33 mouse cellular contexts compared by ENCODE assay signal in the genomic region with DNA sequence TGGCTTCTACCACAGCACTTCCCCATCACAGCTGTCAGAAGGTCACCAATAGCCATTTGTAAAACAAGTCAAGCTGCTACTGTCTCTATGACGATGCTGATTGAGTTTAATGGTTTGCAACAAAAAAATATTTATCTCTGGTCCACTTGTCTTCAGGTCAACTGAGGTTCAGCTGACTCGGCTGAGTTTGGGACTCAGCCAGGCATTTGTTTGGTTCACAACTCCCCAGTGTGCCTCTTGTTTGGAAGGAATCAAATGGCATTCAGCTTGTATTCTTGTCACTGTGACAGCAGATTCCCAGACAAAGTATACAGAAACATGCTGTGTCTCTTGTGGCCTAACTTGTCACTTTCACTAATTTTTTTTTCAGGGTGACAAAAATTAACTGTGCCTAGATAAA. TPM values are rescaled to one million over a fixed set of nuclear protein-coding genes. Genes with fewer than 3 reads are reported as not detected.
DNase-seq lines count a peak whose midpoint lies in the region; ATAC-seq and TF ChIP-seq lines count a peak whose summit lies in the region.
"Had no signal": no experiment of that assay in that cellular context is flagged by ENCODE, and none has a peak within 500 bp of the region (broad histone marks: within the 10 kb centered on the region; RNA-seq: fewer than 3 reads in every experiment).

No protein-coding gene starts in this region.

- intact Hi-C loops in gastrocnemius, adult 2 months (cut with DNase I) = no loop called here

- H3K9ac ChIP-seq in kidney, embryonic 14.5 days (ENCODE audit: low read depth, low read length) = no peak overlapping the region
- H3K9ac ChIP-seq: embryonic facial prominence, embryonic 13.5 days; forebrain, embryonic 15.5 days; heart, embryonic 12.5 days; hindbrain, embryonic 13.5 days; liver, embryonic 14.5 days; midbrain, embryonic 15.5 days had no signal

- no peaks in the 10 kb centered on the region for H3K27me3 ChIP-seq in kidney, embryonic 14.5 days (ENCODE audit: control insufficient read depth, insufficient read depth, low read length)
- H3K27me3 ChIP-seq: forebrain, embryonic 15.5 days; hindbrain, embryonic 13.5 days; midbrain, embryonic 15.5 days had no signal

- no peaks in the 10 kb centered on the region for H3K36me3 ChIP-seq in kidney, embryonic 14.5 days (ENCODE audit: control insufficient read depth, insufficient read depth, low read length)
- H3K36me3 ChIP-seq: embryonic facial prominence, embryonic 13.5 days; forebrain, embryonic 10.5 days; forebrain, embryonic 15.5 days; G1E; heart, embryonic 12.5 days; hindbrain, embryonic 13.5 days; midbrain, embryonic 15.5 days had no signal

- peak; percentile 38 for DNase-seq in gastrocnemius, adult 2 months
- DNase-seq in gastrocnemius, postnatal 10 days = no peak
- peak; percentile 49 for DNase-seq in kidney, postnatal 10 days
- peak; percentile 19 to 56 for DNase-seq in lung, postnatal 4 days
- DNase-seq in lung, adult 18-20 months = no peak
- DNase-seq in MN1 (ENCODE audit: low spot score) = no peak
- DNase-seq: adrenal gland, postnatal 25 days; cerebellum, adult 11-12 months; cerebellum, postnatal 10 days; heart, adult 2 months; heart, postnatal 4 days; kidney, adult 8-10 months; liver; thymus, adult 18-20 months; thymus, postnatal 25 days had no signal

- no peak for TF ChIP-seq CTCF in gastrocnemius, adult 2 months (IDR thresholded peaks at IDR 0.05)

- H3K4me1 ChIP-seq in kidney, embryonic 14.5 days (ENCODE audit: control insufficient read depth, insufficient read depth, low read length) = no peaks in the 10 kb centered on the region
- H3K4me1 ChIP-seq: embryonic facial prominence, embryonic 13.5 days; forebrain, embryonic 10.5 days; forebrain, embryonic 15.5 days; heart, embryonic 12.5 days; hindbrain, embryonic 13.5 days; midbrain, embryonic 15.5 days had no signal

- 21% methylated on average over 2 of the region's 2 CpGs for WGBS in kidney, embryonic 14.5 days

- no peak overlapping the region for H3K27ac ChIP-seq in gastrocnemius, adult 2 months
- no peak overlapping the region for H3K27ac ChIP-seq in kidney, embryonic 14.5 days (ENCODE audit: low read depth, low read length)
- H3K27ac ChIP-seq: embryonic facial prominence, embryonic 13.5 days; forebrain, embryonic 10.5 days; forebrain, embryonic 15.5 days; heart, adult 2 months; hindbrain, embryonic 13.5 days; liver, embryonic 14.5 days; midbrain, embryonic 15.5 days; stomach, postnatal 0 days had no signal

- no peak overlapping the region for H3K4me2 ChIP-seq in kidney, embryonic 14.5 days (replicated peaks; ENCODE audit: low read depth, low read length)
- H3K4me2 ChIP-seq: embryonic facial prominence, embryonic 13.5 days; forebrain, embryonic 15.5 days; heart, embryonic 12.5 days; hindbrain, embryonic 13.5 days; midbrain, embryonic 15.5 days had no signal

- H3K9me3 ChIP-seq in kidney, embryonic 14.5 days (ENCODE audit: control insufficient read depth, low read length) = no peaks in the 10 kb centered on the region
- H3K9me3 ChIP-seq: embryonic facial prominence, embryonic 13.5 days; forebrain, embryonic 10.5 days; forebrain, embryonic 15.5 days; G1E; heart, embryonic 12.5 days; hindbrain, embryonic 13.5 days; midbrain, embryonic 15.5 days had no signal

- no peak for ATAC-seq in kidney, embryonic 14.5 days (ENCODE audit: low FRiP score, low TSS enrichment)
- ATAC-seq: forebrain, embryonic 15.5 days; inflammation-experienced regulatory T-cells, adult 6 months; midbrain, embryonic 15.5 days had no signal

- H3K4me3 ChIP-seq in gastrocnemius, adult 2 months = no peak overlapping the region
- H3K4me3 ChIP-seq in kidney, embryonic 14.5 days (ENCODE audit: low read length) = no peak overlapping the region
- H3K4me3 ChIP-seq: embryonic facial prominence, embryonic 13.5 days; forebrain, embryonic 10.5 days; forebrain, embryonic 15.5 days; heart, adult 2 months; heart, embryonic 12.5 days; hindbrain, embryonic 13.5 days; midbrain, embryonic 15.5 days had no signal

RNA-seq across cellular contexts. Expression of a gene that starts 9.9 kb away (rescaled TPM):
- 1 to 10 TPM in 1 of 2 experiments, under 1 TPM in 1; 0.43 to 1.2 TPM for total RNA-seq in gastrocnemius, adult 2 months (2021)
- total RNA-seq in gastrocnemius, postnatal 10 days (2021) = not detected
- polyA plus RNA-seq in kidney, embryonic 14.5 days (2014; fragmentation: Nextera tagmentation; extraction: Ambion mirVana) = 3.8 and 4.7 TPM in 2 replicates
- total RNA-seq: adrenal gland, postnatal 25 days; common myeloid progenitor, adult 5-6 weeks; G1E; layer of hippocampus, postnatal 10 days; left cerebral cortex, adult 18-20 months; left cerebral cortex, postnatal 14 days; neutrophil, adult 5-6 weeks had no signal
- polyA plus RNA-seq: frontal cortex, adult 2 months; G1E; limb, embryonic 11.5 days; midbrain, embryonic 15.5 days had no signal

Comparison
In these comparisons a context has a peak if more than half of its experiments do, and no peak if none do; other contexts are left out.
1. DNase-seq: peak in gastrocnemius, adult 2 months (single experiment), kidney, postnatal 10 days (single experiment) and lung, postnatal 4 days (2 of 2); none in gastrocnemius, postnatal 10 days (single experiment), lung, adult 18-20 months (0 of 2) and MN1 (single experiment).